Mouse (Mus musculus): Measurements from ENCODE around the gene Gtf2a1l. TPM values are rescaled to one million over a fixed set of nuclear protein-coding genes. Genes with fewer than 3 reads are reported as not detected.

Gene Gtf2a1l
- polyA plus RNA-seq, 1 experiment from 2014 or later, result not detected

DNA sequence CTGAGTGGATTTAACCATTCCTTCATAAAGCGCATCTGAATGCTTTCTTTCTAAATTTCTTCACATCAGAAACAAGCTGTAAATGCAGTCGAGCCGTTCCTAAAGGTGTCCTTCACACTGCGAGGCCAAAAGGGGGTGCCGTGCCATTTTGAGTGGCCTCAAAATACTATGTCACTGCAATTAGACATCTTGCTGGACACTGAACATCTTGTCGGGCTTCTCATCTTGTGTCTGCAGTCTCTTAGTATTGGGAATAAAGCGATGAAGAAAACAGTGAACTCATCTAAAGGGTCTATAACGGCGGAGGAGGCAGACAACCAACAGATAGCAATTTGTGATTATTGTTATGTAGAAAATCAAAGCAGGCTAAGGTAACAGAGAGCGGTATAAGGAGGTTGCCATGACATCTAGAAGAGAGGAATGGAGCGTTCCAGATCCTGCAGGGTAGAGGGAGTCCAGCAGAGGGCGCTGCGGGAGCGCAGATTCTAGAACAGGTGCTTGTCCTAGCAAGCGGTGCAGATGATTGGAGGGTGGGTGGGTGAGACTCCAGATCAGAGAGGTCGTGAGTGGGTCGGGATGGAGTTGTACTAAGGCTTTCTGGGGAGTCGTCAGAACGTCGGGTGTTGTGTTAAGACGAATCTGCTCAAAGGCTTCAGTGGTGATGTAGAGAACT, 15.6 kb upstream of the Gtf2a1l start:
- peak; percentile 83 for DNase-seq (ENCODE audit: low spot score)

DNA sequence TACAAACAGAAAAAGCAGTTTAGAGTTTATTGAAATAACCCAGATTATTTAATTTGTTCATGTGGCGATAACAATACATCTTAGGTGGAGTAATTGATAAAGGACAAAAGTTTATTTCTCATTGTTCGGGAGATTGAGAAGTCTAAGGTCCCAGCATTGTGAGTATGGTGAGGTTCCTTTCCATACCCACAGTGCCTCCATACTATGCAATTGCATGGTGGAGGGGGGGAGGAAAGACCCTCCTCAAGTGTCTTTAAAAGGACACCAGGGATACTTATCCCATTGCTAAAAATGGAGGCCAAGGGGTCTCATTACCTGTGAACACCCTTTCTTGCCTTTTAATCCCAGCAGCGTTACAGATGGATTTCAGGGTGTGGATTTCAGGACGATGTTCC, 15.1 kb upstream of the Gtf2a1l start:
- no peak for DNase-seq (ENCODE audit: low spot score)

DNA sequence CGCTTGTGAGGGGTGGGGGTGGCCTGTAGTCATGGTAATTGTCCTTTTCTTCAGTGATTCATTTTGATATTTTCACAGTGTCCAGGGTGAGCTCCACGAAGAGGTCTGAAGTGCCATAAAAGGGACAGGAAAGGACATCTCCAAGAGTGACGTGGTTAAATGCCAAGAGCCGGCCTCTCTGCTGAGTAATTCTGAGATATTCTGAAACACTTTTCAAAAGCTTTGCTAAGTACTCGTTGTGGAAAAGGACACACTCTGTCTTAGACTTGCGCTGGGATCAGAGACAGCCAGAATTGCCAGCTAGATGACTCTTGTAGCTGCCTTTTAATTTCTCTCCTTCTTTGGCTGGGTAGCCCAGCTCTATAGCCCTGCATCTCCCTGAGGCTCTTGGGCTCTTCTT, 9.9 kb upstream of the Gtf2a1l start:
- no peak for DNase-seq (ENCODE audit: low spot score)

DNA sequence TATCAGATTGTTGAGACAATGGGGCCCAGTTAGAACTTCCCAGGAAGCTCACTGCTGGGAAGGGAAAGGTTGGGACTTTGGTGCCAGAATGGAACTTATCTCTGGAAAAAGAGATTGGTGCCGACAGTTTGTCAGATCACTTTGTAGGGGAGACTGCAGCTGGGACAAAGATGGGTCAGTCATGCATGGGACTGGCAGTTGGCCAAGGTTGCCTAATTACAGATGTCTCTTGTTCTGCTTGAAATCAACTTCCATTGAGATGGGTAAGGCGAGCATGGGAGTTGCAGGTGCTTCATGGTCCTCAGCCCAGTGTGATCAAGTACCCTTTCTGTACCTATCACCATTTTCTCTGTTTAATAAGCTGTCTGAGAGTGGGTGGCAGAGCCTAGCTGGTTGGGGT, 2.4 kb upstream of the Gtf2a1l start:
- DNase-seq (ENCODE audit: low spot score), result no peak

DNA sequence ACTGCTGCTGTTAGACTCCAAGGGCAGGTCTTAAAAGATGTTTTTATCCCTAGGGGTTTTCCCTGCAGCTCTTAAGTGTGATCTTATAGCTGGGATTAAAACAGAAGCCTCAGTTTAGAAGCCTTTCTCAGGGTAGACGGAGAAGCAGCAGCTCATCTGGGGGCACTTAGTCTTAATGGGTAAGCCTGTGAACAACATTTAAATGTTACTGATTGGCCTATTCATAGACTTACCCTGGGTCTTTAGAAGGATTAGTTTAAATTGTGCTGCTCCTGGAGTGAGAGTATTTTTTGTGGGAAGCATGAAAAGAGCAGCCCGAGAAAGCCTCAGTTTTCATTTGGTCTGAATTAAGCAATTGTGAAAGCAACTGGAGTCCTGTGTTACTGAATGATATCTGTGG, 1.5 kb downstream of the Gtf2a1l start:
- no peak for DNase-seq (ENCODE audit: low spot score)

DNA sequence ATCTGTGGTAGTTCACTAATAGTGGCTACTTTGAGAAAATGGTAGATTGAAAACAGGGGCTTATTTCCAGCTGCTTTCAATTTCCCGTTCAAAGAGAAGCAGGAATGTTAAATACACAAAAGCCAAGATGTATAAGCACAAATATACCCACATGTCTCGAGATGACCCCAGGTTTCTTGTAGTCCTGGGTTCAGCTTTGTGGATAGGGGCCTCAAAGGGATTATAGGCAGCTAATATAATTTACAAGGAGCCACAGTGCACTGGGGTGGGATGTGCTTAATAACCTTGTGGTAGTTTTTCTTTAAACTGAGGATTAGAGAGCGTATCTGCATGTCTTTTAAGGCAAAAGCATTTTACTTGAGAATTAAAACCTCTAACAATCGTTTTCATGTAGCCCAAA, 2.3 kb downstream of the Gtf2a1l start:
- no peak for DNase-seq (ENCODE audit: low spot score)

DNA sequence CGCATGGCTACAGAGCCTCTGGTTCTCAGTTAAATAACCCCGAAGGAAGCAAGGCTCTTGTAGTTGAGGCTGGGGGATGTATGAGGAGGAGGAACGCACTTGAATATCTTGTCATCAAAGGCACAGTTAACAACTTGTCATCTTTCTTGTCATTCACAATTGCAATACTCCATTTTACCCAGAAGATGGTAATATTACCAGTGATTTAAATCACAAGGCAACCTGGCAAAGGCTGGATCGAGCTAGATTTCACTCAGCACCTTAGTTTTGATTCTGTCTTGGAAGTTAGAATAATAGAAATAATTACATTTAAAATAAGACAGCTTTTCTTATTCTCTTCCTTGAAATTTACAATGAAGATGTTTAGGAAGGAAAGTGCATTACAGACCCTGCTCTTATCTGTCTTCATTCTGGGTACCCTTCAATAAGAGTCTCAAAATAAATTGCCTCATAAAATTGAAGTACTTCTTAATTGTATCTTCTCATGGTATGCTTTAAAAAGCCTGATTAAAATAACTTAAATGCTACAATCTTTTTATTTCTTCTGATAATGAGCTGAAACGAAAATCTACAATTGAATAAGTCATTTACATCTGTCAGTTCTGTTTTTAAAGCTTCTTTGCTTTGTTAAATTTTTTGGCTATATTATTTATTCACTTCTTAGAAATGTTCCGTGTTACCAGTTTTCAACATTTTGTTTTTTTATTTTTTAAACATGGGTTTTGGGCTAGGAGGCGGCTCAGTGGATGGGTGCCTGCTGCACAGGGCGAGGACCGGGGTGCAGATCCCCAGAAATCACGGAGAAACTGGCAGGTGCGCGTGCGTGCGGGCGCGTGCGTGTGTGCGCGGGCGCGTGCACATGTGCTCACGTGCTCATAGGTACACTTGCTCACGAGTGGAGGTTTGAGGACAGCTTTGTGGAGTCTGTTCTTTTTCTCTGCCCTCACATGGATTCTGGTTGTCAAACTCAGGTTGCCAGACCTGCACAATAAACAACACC, 7.2 kb downstream of the Gtf2a1l start:
- DNase-seq (ENCODE audit: low spot score), result no peak

DNA sequence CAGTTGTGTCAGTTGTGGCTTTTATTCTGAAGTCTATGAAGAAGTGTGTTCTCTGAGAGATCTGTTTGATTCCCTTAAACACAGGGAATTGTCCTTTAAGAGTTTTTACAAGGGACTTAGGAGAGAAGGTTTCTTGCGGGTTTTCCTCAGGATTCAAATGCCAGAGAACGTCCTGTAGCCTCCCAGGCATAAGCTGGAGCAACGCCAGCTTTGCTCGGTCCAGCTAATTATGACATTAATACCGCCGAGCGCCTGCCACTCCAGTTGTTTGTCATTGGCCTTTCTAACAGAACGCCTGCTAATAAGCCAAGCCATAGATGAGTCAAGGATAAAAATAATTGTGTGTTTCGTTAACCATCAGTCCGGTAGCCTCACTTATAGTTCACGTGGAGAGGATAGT, 19.8 kb downstream of the Gtf2a1l start:
- no peak for DNase-seq (ENCODE audit: low spot score)

DNA sequence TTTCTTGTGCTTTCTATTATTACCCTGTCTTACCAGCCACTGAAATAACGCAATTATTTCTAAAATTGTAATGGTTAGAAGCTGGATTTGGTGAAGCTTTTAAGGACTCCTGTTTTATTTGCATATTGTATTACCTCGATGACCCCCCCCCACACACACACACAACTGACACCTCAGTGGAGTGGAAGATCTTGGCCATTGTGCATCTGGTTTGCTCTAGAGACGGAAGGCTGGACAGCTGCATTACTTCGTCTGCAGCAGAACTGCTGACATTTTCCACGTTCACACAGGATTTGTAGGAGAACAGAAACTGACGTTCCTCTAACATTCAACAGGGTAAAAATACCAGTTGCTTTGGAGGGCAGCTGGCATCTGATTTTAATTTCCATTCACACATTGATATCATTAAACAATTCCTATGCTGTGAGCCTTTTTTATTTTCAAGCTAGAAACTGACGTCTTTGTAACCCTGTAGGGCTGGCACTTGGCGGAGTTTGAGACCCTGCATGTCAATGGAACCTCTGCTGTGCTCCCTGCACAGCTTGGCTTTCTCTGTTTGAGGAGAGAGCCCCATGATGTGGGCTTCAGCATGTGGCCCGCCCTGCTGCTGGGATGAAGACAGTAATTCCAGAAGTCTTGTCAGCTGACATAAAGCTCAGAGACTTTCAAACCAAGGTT, 28.3 kb downstream of the Gtf2a1l start:
- no peak for DNase-seq (ENCODE audit: low spot score)

DNA sequence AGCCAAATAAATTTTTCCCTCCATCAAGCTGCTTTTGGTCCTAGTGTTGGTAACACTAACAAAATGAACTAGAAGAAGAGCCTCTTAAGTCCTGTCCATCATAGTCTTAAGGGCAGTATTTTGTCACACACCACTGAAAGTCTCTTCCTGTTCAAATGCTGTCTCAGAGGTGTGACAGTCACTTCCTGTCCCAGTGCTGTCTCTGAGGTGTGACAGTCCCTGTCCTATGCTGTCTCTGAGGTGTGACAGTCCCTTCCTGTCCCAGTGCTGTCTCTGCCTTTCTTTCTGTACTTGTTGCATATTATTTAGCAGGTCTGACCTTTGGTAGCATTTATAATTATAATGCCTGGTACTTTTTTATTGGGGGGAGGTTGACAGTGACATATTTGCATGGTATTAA, 32.4 kb downstream of the Gtf2a1l start:
- no peak for DNase-seq (ENCODE audit: low spot score)

DNA sequence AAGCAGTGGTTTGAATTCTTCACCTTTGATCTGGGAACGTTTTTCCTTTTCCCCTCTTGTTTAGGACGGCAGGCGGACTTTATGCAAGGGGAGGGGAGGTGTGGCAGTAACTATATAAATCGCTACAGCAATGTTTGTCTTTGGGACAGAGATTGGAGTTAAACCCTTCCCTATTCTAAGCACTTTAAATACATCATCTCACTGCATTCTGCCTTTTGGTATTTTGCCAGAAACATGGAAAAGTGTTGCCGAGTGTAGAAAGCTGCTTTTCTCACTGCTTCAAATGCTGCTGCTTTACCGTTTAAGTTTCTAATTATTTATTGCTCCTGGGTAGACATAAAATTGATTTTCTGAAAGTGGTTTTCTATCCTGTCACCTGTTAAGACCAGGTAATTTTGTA, 33.9 kb downstream of the Gtf2a1l start:
- DNase-seq (ENCODE audit: low spot score), result no peak

DNA sequence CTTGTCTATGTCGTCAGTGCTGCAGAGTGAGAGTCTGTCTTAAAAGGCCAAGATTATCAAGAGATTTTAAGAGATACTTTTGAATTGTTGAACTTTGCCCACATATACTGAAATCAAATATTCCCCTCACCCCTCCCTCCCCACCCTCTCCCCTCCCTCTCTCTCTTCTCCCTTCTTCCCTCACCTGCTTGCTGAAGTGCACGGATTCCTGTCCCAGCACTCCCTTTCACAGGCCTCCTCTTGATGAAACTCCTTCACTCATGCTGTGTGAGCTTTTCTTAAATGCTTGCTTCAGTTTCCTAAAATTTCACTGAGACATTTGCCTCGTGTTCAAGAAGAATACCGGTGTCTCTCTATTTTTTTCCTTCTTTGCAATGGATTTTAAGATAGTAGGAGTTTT, 34.7 kb downstream of the Gtf2a1l start:
- no peak for DNase-seq (ENCODE audit: low spot score)

DNA sequence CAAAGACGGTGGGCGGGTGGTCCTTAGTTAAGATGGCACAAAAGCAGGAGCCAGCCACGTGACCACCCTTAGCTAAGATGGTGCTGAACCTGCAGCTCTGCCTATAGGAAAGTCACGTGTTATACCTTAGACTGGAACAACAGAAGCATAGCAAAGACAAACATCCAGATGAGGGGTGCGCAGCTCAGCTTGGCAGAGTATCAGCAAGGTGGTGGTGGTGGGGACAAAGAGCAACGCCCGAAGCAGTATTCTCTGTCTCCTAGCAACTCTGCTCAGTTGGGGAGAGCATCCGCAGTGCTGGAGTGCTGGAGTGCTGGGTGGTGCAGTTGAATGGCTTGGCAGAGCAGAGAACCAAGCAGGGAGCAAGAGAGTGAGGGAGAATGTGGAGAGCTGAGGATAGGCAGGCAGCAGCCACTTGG, 37.8 kb downstream of the Gtf2a1l start:
- no peak for DNase-seq (ENCODE audit: low spot score)

DNA sequence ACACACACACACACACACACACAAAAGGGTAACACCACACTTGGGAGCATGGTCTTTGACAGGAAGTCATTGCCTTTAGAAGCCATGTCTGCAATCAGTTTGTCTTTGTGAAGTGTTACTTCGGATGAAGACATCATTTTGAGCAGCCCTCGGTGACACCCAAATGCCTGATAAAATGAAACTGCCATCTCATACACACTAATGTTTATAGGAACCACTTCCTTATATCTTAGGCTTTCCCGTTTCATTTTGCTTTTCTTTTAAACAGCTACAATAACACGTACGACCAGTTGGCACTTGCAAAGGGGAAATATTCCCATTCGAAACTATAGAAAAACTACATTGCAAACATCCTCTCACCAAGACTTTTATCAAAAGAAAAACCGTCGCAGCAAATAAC, 81.2 kb downstream of the Gtf2a1l start:
- DNase-seq (ENCODE audit: low spot score), result no peak

DNA sequence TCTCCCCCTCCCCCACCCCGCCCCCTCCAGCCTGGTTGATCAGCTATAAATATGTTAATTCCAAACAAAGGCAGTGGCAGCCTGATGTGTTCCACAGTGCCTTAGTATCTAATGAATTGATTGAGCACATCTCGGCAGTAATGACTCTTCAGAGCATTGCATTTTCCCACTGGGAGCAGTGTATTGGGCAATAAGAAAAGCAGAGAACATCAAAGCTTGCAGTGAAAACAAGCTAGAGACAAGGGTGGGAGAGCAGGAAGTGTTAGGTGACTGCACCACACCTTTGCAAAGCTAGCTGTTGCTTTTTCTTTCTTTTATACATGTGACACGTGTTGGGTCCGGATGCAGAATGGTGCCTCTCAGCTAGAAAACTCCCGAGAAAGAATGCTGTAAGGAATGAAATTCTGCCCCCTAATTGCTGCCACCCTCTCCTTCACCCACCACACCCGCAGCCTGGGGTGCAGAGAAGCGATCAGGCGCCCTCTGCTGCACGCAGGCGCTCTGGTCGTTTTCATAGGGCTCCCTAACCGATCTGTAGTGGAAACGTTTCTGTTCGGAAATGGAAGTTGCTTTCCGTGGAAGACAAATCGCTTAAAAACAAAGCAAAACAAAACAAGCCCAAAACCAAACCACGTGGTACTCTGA, 84.5 kb downstream of the Gtf2a1l start:
- DNase-seq (ENCODE audit: low spot score), result peak; percentile 63

DNA sequence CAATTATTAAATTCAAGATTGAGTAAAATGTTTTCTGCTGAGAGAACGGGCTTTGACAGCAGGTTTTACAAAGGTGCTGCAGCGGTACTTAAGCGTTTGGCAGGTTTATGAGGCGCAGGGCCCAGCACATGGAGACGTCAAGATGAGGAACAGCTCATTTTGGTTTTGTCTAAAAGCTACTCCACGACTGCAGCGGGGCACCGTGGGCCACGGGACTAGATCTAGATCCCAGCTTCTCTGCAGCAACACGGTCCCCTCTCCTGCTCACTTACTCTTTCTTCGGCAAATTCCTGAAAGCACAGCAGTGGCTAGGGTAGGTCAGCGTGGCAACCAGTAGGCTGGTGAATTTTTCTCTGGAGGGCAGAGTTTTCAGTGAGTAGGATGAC, 85.0 kb downstream of the Gtf2a1l start:
- DNase-seq (ENCODE audit: low spot score), result no peak

DNA sequence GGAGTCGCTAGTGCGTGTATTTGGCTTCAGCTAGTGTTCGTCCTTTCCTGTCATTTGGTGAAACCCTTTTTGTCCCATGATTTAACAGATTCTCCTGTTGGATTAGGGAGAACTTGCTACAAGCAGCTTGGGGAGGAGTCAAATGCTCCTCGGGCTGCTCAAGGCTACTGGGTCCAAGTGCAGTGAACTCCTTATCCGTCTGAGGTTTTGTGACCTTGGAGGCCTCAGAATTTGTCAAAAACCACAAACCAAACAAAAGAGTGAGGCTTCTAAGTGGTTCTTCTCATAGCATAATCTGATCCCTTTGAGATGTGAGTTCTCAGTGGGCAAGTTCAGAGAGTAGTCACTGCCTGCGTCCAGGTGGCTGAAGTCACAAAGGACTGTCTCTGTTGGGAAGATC, 87.3 kb downstream of the Gtf2a1l start:
- DNase-seq (ENCODE audit: low spot score), result peak; percentile 4

DNA sequence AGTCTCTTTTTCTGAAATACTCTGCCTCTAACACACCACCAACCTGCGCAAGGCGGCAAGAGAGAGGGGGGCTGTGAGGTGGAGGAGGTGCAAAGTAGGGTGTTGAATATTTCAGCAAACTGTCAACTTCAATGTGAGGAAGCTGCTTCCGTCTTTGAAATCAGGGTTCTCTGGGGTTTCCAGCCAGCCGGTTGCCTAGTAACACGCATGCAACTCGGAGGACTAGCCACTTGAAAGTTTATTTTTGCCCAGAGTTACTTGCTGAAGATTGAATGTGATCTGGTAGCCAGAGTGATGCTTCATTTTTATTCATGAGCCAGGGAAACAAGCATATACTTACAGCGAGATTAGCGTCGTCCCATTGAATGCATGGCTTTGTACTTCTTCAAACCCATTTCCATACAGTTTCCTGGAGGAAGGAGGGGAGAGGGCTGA, 89.6 kb downstream of the Gtf2a1l start:
- peak; percentile 43 for DNase-seq (ENCODE audit: low spot score)

DNA sequence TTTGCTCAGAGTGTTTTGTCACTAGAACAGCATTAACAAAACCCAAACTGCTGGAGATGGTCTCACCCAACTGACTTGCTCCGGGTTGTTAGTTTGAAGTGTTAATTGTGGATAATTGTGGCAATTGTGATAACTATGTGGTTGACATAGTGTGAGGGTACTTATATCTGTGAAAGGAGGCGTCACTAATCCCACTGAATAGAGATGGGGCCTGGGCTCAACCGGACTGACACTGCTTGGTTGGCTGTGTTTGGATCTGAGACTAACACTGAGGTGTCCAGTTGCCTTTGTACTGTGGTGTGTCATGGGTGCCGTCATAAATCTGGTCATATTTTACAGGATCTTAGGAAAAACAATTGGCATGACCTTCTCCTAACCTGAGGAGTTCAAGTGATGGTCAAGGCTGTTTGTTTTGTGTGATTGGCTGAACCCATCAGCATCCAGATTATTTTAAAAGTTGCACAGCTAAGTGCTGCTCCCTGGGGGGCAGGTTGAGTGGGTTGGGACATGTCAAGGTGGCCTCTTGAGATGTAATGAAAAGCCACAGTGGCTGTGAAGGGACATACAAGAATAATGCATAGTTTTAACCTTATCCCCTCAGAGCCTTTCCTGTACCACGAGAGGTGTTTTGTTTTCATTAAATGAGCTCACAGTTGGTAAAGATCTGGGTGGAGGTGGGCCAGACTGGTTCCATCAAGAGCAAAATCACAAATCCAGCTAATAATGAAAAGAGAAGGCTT, 95.1 kb downstream of the Gtf2a1l start:
- no peak for DNase-seq (ENCODE audit: low spot score)

DNA sequence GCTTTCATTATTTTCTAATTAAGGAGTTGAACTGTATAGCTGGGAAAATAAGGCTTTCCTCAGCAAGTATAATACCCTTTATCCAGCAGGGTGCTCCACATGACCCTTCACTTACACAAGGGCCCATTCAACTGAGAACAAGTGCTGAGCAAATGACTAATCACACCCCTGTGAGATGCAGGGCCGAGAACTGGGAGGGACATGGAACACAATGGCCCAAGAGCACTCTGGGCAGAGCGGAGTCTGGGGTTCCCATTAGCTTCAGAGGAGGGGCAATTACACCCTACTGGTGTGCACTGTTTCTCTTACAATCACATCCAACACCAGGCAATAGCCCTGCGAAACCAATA, 95.7 kb downstream of the Gtf2a1l start:
- no peak for DNase-seq (ENCODE audit: low spot score)

Measured in thymus, postnatal 0 days (tissue).